Mouse (Mus musculus) CH12.LX (cell line): ENCODE measurements around the gene Btd. TPM values are rescaled to one million over a fixed set of nuclear protein-coding genes. Genes with fewer than 3 reads are reported as not detected.
"Not testable (repeated sequence)": the region's sequence is repeated elsewhere in the genome, so short reads cannot be mapped to it uniquely, and the experiment has no call there.

Experiments used
- DNase-seq: peaks from one replicate; pipeline ENCODE4 v3.0.0-alpha.2; 2013; ENCODE audit errors: extremely low read depth
- H3K27ac ChIP-seq: 2 replicates; pipeline ENCODE4 v1.5.1; 2012; ENCODE audit warnings: low read depth, mild to moderate bottlenecking, control low read depth, moderate library complexity; ENCODE audit not compliant: insufficient read depth
- H3K27me3 ChIP-seq: replicated peaks from 2 replicates; pipeline ENCODE3; 2012; ENCODE audit warnings: inconsistent platforms
- H3K36me3 ChIP-seq, 2 experiments: replicated peaks in 1 of 2; 2 replicates each; pipeline versions ENCODE3 to v1.6.1; 2012; ENCODE audit warnings: inconsistent platforms in 1 of 2, low read length in 1 of 2, mild to moderate bottlenecking in 1 of 2, mixed read lengths in 1 of 2, moderate library complexity in 1 of 2; ENCODE audit not compliant: control insufficient read depth in 1 of 2, insufficient read depth in 1 of 2
- H3K4me1 ChIP-seq, 2 experiments: 2 replicates each; pipeline ENCODE4 v1.6.1; 2012; ENCODE audit warnings: inconsistent platforms in 1 of 2, moderate library complexity in 1 of 2; ENCODE audit not compliant: insufficient read depth in 2 of 2, control insufficient read depth in 1 of 2
- H3K4me2 ChIP-seq: 2 replicates; pipeline ENCODE4 v1.6.1; 2012; ENCODE audit warnings: low read depth, mild to moderate bottlenecking, control low read depth; ENCODE audit not compliant: poor library complexity, insufficient read depth, severe bottlenecking
- H3K4me3 ChIP-seq, 3 experiments: fragments of 150-350 bp in 1 of 3; sonication (generic) in 1 of 3; replicated peaks in 1 of 3; 2 replicates each; pipeline versions ENCODE3 to v1.5.1; 2011 to 2012; ENCODE audit warnings: low read depth in 2 of 3, low read length in 2 of 3, mild to moderate bottlenecking in 2 of 3, moderate library complexity in 2 of 3, control low read depth in 1 of 3, improper control_type of control experiment in 1 of 3, inconsistent platforms in 1 of 3, mixed read lengths in 1 of 3; ENCODE audit not compliant: poor library complexity in 1 of 3
- H3K79me2 ChIP-seq: replicated peaks from 2 replicates; pipeline ENCODE4 v1.6.1; 2012; ENCODE audit warnings: mild to moderate bottlenecking, moderate library complexity; ENCODE audit not compliant: control insufficient read depth, poor library complexity, insufficient read depth, severe bottlenecking; ENCODE audit errors: extremely low read depth
- H3K9ac ChIP-seq: 2 replicates; pipeline ENCODE4 v1.6.1; 2012; ENCODE audit warnings: low read depth, mild to moderate bottlenecking, control low read depth, moderate library complexity; ENCODE audit not compliant: insufficient read depth
- H3K9me3 ChIP-seq: replicated peaks from 2 replicates; pipeline ENCODE3; 2012; ENCODE audit warnings: low read length, inconsistent platforms, mixed read lengths
- CHD1 ChIP-seq: IDR thresholded peaks from 2 replicates; pipeline ENCODE4 v1.6.1; 2012; ENCODE audit warnings: low read depth, low read length, improper control_type of control experiment, inconsistent platforms
- CTCF ChIP-seq, 2 experiments: IDR thresholded peaks in 1 of 2; conservative IDR thresholded peaks in 1 of 2; 2 replicates each; pipeline ENCODE4 v1.5.1; 2011 to 2012; ENCODE audit warnings: low read depth in 2 of 2, low read length in 2 of 2, improper control_type of control experiment in 1 of 2, inconsistent platforms in 1 of 2, mild to moderate bottlenecking in 1 of 2, moderate library complexity in 1 of 2
- E2F4 ChIP-seq: IDR thresholded peaks from 2 replicates; pipeline ENCODE4 v1.6.1; 2011; ENCODE audit warnings: low read depth, low read length, improper control_type of control experiment; ENCODE audit not compliant: insufficient replicate concordance
- EP300 ChIP-seq: IDR thresholded peaks from 2 replicates; pipeline ENCODE4 v1.6.1; 2011; ENCODE audit warnings: low read length, improper control_type of control experiment
- GABPA ChIP-seq: IDR thresholded peaks from 2 replicates; pipeline ENCODE4 v1.6.1; 2012; ENCODE audit warnings: low read depth, low read length, improper control_type of control experiment, inconsistent platforms; ENCODE audit not compliant: insufficient replicate concordance
- HCFC1 ChIP-seq: IDR thresholded peaks from 2 replicates; pipeline ENCODE4 v1.6.1; 2012; ENCODE audit warnings: low read depth, mild to moderate bottlenecking, inconsistent platforms, low read length, improper control_type of control experiment
- IRF4 ChIP-seq: IDR thresholded peaks from 2 replicates; pipeline ENCODE4 v1.6.1; 2014; ENCODE audit warnings: low read depth, mild to moderate bottlenecking, inconsistent platforms, low read length, improper control_type of control experiment
- JUN ChIP-seq: IDR thresholded peaks from 2 replicates; pipeline ENCODE4 v1.6.1; 2011; ENCODE audit warnings: low read depth, mild to moderate bottlenecking, low read length, improper control_type of control experiment, moderate library complexity; ENCODE audit not compliant: insufficient read depth
- KAT2A ChIP-seq: IDR thresholded peaks from 2 replicates; pipeline ENCODE4 v1.6.1; 2012; ENCODE audit warnings: low read length, improper control_type of control experiment, inconsistent platforms; ENCODE audit not compliant: insufficient replicate concordance
- MAZ ChIP-seq: IDR thresholded peaks from 2 replicates; pipeline ENCODE4 v1.6.1; 2012; ENCODE audit warnings: low read depth, mild to moderate bottlenecking, inconsistent platforms, low read length, improper control_type of control experiment, moderate library complexity
- NELFE ChIP-seq: IDR thresholded peaks from 2 replicates; pipeline ENCODE4 v1.6.1; 2011; ENCODE audit warnings: low read depth, low read length, improper control_type of control experiment
- NRF1 ChIP-seq: IDR thresholded peaks from 2 replicates; pipeline ENCODE4 v1.6.1; 2014; ENCODE audit warnings: low read depth, mild to moderate bottlenecking, inconsistent platforms, low read length, improper control_type of control experiment, moderate library complexity
- PAX5 ChIP-seq: IDR thresholded peaks from 2 replicates; pipeline ENCODE4 v1.6.1; 2012; ENCODE audit warnings: low read length, inconsistent platforms, mixed read lengths
- POLR2A ChIP-seq: IDR thresholded peaks from 2 replicates; pipeline ENCODE4 v1.6.1; 2011; ENCODE audit warnings: low read depth, mild to moderate bottlenecking, improper control_type of control experiment, low read length
- RAD21 ChIP-seq: IDR thresholded peaks from 2 replicates; pipeline ENCODE4 v1.6.1; 2011; ENCODE audit warnings: low read depth, mild to moderate bottlenecking, low read length, improper control_type of control experiment, moderate library complexity
- RCOR1 ChIP-seq: conservative IDR thresholded peaks from 2 replicates; pipeline ENCODE4 v1.6.1; 2012; ENCODE audit warnings: low read depth, mild to moderate bottlenecking, inconsistent platforms, low read length, improper control_type of control experiment
- SIN3A ChIP-seq: IDR thresholded peaks from 2 replicates; pipeline ENCODE4 v1.6.1; 2012; ENCODE audit warnings: low read length, improper control_type of control experiment, inconsistent platforms
- SMC3 ChIP-seq: IDR thresholded peaks from 2 replicates; pipeline ENCODE4 v1.6.1; 2011; ENCODE audit warnings: low read depth, low read length, improper control_type of control experiment
- TBP ChIP-seq: conservative IDR thresholded peaks from 2 replicates; pipeline ENCODE4 v1.6.1; 2011; ENCODE audit warnings: low read depth, low read length, improper control_type of control experiment
- TCF12 ChIP-seq: IDR thresholded peaks from 2 replicates; pipeline ENCODE4 v1.6.1; 2014; ENCODE audit warnings: low read depth, mild to moderate bottlenecking, inconsistent platforms, low read length, improper control_type of control experiment
- UBTF ChIP-seq: IDR thresholded peaks from 2 replicates; pipeline ENCODE4 v1.6.1; 2012; ENCODE audit warnings: low read depth, mild to moderate bottlenecking, inconsistent platforms, low read length, improper control_type of control experiment, moderate library complexity
- USF1 ChIP-seq: IDR thresholded peaks from 2 replicates; pipeline ENCODE4 v1.6.1; 2014; ENCODE audit warnings: low read depth, mild to moderate bottlenecking, inconsistent platforms, low read length, improper control_type of control experiment
- USF2 ChIP-seq: conservative IDR thresholded peaks from 2 replicates; pipeline ENCODE4 v1.6.1; 2011; ENCODE audit warnings: low read depth, low read length, improper control_type of control experiment
- ZC3H11A ChIP-seq: IDR thresholded peaks from 2 replicates; pipeline ENCODE4 v1.6.1; 2012; ENCODE audit warnings: low read depth, mild to moderate bottlenecking, inconsistent platforms, low read length, improper control_type of control experiment
- ZMIZ1 ChIP-seq: IDR thresholded peaks from 2 replicates; pipeline ENCODE4 v1.6.1; 2012; ENCODE audit warnings: low read depth, mild to moderate bottlenecking, inconsistent platforms, low read length, improper control_type of control experiment
- ZNF384 ChIP-seq: IDR thresholded peaks from 2 replicates; pipeline ENCODE4 v1.6.1; 2012; ENCODE audit warnings: low read depth, low read length, improper control_type of control experiment, inconsistent platforms
- dilution Hi-C: fragments of 300-500 bp; cut with MboI; formaldehyde crosslinking; loops from 2 replicates; pipeline ENCODE4 v1.14.3; 2020; ENCODE audit warnings: low sequenced_read_pairs; ENCODE audit not compliant: extremely low pct_unique_long_range_greater_than_20kb, extremely low pct_ligation_motif_present
- in situ Hi-C: fragments of 300-500 bp; cut with MboI; formaldehyde crosslinking; loops from 3 replicates; pipeline ENCODE4 v1.14.3; 2019; ENCODE audit warnings: low sequenced_read_pairs, low pct_ligation_motif_present, low pct_unique_long_range_greater_than_20kb, mixed read lengths
- polyA plus RNA-seq: library from polyadenylated mRNA; unstranded; fragments of >175 nt; gene quantifications from 2 replicates; pipeline ENCODE4 v1.2.1, GENCODE M21; 2012; ENCODE audit warnings: low read depth; ENCODE audit not compliant: insufficient read length
- total RNA-seq, 2 experiments: library from RNA; depleted of rRNA; stranded (reverse); fragments of 300-350 nt in 1 of 2; fragments of >200 nt in 1 of 2; gene quantifications; 2 replicates each; pipeline ENCODE4 v1.2.3; 2012 to 2014

Btd gene
- total and polyA plus RNA-seq, 3 experiments: 16.2 to 25.4 (median 23.0) TPM

GRCm38 (mm10) chr14:31601908-31602615 lies 38.8 kb upstream of the Btd start:
- Histone ChIP-seq H3K36me3 (peaks cover 0 to 4% of the 10 kb centered on the region in 2 experiments), H3K27ac (no peak overlapping the region), H3K79me2 (no peaks in the 10 kb centered on the region), H3K27me3 (no peaks in the 10 kb centered on the region), H3K4me1 (peaks cover 7 to 17% of the 10 kb centered on the region in 2 experiments; a peak in 3 of 4 replicates), H3K9ac (no peak overlapping the region), H3K4me2 (no peak overlapping the region), H3K9me3 (no peaks in the 10 kb centered on the region), H3K4me3 (no peak overlapping the region)
- TF ChIP-seq KAT2A (no peak), PAX5 (no peak)
- in situ Hi-C loops (no loop called here), dilution Hi-C loops (no loop called here)
- no peak for DNase-seq

- H3K27ac ChIP-seq, dilution Hi-C loops, H3K4me3 ChIP-seq, H3K36me3 ChIP-seq, H3K27me3 ChIP-seq, DNase-seq, H3K79me2 ChIP-seq, H3K4me2 ChIP-seq, H3K9ac ChIP-seq, H3K9me3 ChIP-seq, in situ Hi-C loops: not testable (repeated sequence)
- peaks cover 5 to 12% of the 10 kb centered on the region in 2 experiments; a peak in 3 of 4 replicates for H3K4me1 ChIP-seq
Measured at GRCm38 (mm10) chr14:31602616-31602979, 38.2 kb upstream of the Btd start.

- Histone ChIP-seq H3K9me3 (no peaks in the 10 kb centered on the region), H3K27ac (no peak overlapping the region), H3K36me3 (peaks cover 0 to 17% of the 10 kb centered on the region in 2 experiments), H3K27me3 (no peaks in the 10 kb centered on the region), H3K9ac (no peak overlapping the region), H3K4me2 (no peak overlapping the region), H3K4me3 (no peak overlapping the region), H3K4me1 (no peaks in the 10 kb centered on the region; a peak in 1 of 4 replicates), H3K79me2 (no peaks in the 10 kb centered on the region)
- DNase-seq: peak; percentile 25
- dilution Hi-C loops (no loop called here), in situ Hi-C loops (no loop called here)
- TF ChIP-seq GABPA (no peak), TBP (no peak), JUN (no peak), PAX5 (no peak), ZNF384 (peak; percentile 84), NELFE (no peak), MAZ (no peak), NRF1 (no peak), SIN3A (no peak), IRF4 (no peak), POLR2A (no peak), UBTF (no peak), SMC3 (peak; percentile 76), HCFC1 (no peak), USF1 (no peak), RAD21 (peak; percentile 89), EP300 (no peak), USF2 (no peak), CTCF (conservative IDR thresholded peaks at IDR 0.05 in 1 of 2, IDR thresholded peaks at IDR 0.05 in 1 of 2; ENCODE audit: low read depth in 2 of 2, low read length in 2 of 2) (peak; percentile 17 to 81; a peak in 2 of 4 replicates), RCOR1 (no peak), ZMIZ1 (no peak), ZC3H11A (peak; percentile 60), CHD1 (no peak), TCF12 (no peak), E2F4 (no peak)
Measured at GRCm38 (mm10) chr14:31604916-31605315, 35.9 kb upstream of the Btd start.
